Mouse (Mus musculus) small intestine, adult 10 weeks (tissue): ENCODE data around the gene Usp53. TPM values are rescaled to one million over a fixed set of nuclear protein-coding genes. Genes with fewer than 3 reads are reported as not detected.

Source experiments
- polyA plus RNA-seq: library from polyadenylated mRNA; stranded (reverse); fragments of 350-450 nt; fragmentation: Illumina TruSeq; extraction: RNeasy Lipid Tissue Mini Kit (QIAGEN cat#74804); gene quantifications from one replicate; pipeline ENCODE4 v1.2.3, GENCODE M21; 2014; ENCODE audit warnings: low replicate concordance

The Usp53 gene
- polyA plus RNA-seq, result 20.2 TPM

DNA sequence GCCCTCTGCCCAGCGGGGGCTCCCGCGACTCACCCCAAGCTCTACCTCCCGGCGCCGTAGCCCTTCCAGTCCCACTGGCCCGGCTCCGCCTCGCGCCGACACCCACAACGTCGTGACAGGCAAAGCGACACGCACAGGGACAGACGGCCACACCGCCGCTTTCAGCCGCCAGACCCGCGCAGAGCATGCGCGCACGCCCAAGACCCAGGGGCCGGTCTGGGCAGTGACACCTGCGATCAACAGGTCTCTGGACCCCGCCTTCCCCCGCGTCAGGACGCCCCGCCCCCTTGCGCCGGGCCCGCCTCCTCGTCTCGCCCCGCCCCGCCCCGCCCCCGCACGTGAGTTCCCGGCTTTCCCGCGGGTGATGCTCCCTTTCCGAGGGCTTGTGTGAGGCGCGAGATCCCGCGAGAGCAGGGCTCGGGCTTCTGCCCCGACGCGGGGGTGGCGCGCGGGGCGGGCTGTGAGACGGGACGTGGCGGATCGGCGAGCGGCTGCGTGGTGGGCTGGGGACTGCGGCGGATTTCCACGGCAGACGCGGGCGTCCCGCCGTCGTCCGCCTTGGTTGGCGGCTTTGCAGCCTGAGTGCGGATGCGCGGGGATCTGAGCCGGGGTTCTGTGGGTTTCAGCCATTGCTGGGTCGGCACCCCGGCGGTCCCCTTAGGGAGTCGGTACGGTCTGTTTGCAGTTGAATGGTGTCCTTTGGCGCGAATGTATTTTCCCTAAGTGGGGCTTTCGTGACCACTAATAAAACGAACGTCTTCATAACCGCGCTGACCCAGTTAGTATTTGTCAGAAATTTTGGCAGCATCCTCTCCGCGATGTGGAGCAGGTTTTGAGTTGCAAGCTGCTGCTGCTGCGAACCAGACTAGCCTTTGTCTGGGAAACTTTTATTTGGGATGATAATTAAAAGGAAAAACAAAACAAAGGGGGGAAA is at the start of gene Usp53:
Gene Usp53 (minus strand): TSS at position 262 of the 934 bp plus-strand sequence.

DNA sequence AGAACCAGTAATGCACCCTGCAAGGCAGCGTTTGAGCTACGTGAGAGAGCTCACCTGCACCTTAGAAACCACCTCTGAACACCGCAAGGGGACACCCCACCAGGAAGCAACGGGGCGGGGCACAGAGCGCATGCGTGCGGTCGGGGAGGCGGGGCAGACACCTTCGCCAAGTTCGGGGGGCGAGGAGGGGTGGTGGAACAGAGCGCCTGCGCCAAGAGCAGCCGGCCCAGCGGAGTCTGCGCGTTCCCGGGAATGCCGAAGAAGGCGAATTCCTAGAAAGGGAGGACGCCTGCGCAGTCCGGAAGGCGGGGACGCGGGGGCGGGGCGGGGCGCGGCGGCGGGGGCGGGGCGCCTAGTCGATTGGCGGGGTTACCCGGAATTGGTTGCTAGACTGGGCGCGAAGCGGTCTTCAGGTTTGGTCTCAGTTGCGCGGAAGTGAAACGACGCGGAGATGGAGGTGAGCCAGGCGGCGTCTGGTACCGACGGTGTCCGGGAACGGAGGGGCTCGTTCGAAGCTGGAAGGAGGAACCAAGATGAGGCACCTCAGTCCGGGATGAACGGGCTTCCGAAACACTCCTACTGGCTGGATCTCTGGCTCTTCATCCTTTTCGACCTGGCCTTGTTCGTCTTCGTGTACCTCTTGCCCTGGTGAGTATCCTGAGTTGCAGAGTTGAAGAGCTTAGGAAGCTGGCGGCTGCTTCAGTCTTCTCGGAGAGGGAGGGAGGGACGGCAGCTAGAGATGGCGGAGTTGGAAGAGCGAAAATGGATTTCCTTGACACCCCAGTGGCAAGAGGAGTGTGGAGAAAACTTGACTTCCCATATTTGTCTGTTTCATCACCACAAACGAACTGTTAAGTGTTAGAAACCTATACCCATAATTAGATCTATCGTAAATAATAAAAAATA is 60.0 kb downstream of the Usp53 start, which contains the start of gene 1810037I17Rik:
Gene 1810037I17Rik (plus strand): TSS at position 195 of the 906 bp plus-strand sequence.

DNA sequence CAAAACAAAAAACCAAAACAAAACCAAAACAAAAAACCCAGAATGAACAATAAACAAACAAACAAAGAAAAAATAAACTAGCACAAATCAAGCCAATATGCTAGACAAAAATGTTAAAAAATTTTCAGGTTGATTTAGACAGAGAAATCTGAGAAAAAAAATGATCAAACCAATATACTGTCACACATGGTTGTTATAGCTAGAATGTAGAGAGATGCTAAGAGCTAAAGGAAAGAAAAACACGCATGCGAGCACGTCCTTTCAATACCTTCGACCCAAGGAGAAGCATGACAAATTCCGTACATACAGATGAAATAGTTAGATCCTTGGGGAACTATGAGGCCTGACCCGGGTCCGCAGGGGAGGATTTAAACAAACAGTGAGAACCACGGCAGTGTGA is 65.0 kb downstream of the Usp53 start, which contains the start of gene Gm10959:
Gene Gm10959 (minus strand): TSS at position 101 of the 400 bp plus-strand sequence.

DNA sequence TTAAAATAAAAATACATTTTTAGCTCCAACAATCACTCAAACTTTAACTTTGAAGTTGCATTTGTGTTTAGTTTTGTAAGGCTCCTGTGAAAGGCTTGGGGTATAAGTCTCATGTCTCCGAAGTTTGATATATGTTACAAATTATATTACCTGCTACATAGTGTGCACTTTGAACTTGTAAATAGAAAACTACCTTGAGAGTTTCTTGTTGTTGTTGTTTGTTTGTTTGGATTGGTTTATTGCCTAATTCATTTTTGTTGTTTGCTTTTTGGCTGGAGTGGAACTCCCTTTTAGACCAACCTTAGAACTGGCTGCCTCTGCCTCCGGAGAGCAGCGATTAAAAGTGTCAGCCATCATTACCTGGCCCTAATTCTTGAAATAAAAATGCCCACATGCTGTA is 89.5 kb downstream of the Usp53 start, which contains the start of gene Fabp2:
Gene Fabp2 (plus strand): TSS at position 301 of the 400 bp plus-strand sequence.

Other genes with a start within 250 kb of the Usp53 start
- gene Fabp2, start 89.4 kb downstream of the Usp53 start, polyA plus RNA-seq, result 11,694 TPM
- gene Gm10959, start 65.2 kb downstream of the Usp53 start, polyA plus RNA-seq, result not detected
- gene 1810037I17Rik, start 60.3 kb downstream of the Usp53 start, polyA plus RNA-seq, result 52.1 TPM
- not detected for gene Myoz2, start 50.5 kb upstream of the Usp53 start, polyA plus RNA-seq